Mouse (Mus musculus) ovary, adult 18-20 months (tissue): ENCODE measurements around the gene Ttc16.

ENCODE experiments used
- DNase-seq: peaks from one replicate; pipeline ENCODE4 v3.0.0; 2022; ENCODE audit warnings: low spot score, mixed read lengths

Gene Ttc16

DNA sequence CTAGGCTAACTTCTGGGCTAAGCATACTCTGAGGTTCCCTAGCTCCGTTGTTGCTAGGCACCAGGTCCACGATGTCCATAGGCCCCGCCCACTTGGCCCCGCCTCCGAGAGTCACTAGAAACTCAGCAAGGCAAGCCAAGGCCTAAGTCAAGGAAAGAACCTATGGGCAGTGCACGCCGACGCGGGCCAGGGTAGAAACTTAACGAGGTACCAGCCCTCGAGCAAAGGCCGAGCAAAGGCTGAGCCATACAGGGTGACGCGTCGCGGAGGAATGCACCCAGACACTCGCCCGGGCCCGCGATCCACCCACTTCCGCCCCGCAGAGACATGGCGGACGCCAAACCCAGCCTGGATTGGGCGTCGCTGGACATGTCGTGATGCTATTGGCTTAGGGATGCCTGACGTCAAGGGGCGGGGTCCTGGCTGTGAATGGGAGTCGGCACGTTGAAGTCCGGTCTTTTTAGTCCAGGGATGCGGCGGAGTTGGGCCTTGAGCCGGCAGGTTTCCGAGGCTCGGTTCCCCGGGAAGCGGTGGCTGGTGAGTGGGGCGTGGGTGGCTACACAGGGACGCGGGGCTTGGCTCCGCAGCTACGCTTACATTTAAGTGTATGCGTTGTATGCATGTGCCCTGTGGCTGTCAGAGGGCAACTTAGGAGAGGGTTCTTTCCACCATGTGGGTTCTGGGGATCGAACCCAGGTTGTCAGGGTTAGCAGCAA is at the start of gene Ttc16, which contains the start of gene Ptrh1:
TSS of gene Ttc16 (minus strand) at position 275 of the 716 bp plus-strand sequence.
TSS of gene Ptrh1 (plus strand) at position 428 of the 716 bp plus-strand sequence.
- peak; percentile 95 for DNase-seq

DNA sequence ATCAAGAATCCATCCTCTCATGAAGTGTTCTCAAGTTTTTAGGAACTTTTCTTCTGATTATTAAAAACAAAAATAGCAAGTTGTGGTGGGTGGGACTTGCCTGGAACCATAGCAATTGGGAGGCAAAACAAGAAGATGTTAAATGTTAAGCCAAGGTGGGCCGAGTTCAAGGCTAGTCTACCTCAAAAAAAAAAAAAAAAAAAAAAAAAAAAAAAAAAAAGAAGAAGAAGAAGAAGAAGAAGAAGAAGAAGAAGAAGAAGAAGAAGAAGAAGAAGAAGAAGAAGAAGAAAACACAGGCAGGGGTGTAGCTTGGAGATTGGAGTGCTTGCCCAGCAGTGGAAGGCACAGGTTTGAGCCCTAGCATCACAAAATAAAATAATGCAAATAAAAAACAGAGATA is 49.3 kb upstream of the Ttc16 start:
- DNase-seq, result no peak

DNA sequence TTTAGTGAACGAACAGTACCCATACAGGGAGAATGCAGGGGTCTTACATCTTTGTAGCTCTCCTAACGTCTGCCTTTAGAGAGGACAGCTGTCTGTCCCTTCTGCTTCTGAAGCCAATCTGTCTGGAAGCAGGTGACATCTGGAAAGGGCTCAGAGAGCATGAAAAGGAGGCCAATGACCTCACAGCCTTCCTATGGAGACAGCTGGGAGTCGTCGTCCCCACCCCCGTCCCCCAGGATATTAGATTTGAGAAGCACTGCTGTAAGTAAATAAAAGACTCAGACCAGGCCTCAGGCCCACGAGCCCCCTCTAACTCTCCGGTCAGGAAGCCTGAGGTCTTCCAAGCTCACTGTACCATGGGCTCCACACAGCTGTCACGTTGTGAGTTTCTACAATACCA is 48.7 kb upstream of the Ttc16 start:
- DNase-seq, result no peak

DNA sequence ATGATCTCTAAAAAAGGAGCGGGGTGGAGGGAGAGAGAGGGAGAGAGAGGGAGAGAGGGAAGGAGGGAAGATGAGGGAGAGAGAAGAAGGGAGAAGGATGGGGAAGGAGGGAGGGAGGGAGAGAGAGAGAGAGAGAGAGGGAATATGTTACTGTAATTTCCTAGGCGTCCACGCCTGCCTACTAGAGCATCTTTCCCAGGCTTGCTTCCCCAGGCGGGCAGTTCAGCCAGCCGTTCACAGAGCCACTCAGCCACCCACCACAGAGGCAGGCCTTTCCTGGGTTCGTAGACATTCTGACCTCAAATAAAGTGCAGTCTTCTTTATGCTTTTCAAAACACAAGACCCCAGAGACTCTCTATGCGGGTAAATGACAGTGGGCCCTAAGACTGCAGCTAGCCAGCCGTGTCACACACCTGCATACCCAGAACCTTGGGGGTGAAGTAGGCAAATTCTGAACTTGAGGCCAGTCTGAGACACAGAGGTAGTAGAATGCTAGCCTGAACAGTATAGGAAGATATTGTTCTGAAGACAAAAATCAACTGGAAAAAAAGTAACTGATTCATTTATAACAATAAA is 48.2 kb upstream of the Ttc16 start:
- no peak for DNase-seq

DNA sequence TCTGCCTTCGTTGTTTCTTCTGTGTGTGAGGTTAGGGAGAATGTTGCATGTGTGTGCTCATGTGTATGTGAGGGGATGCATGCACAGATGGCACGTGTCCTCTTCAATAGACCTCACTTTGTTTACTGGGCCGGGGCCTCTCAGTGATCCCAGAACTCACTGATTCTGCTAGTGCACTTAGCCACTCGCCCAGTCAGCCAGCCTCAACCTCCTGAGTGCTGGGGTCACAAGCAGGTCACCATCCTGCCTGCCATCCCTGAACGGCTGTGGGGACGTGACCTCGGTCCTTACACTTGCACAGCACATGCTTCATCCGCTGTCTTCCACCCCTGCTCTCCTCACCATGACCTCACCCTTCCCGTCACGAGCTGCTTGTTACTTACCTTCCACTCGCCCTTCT is 47.7 kb upstream of the Ttc16 start:
- DNase-seq, result no peak

DNA sequence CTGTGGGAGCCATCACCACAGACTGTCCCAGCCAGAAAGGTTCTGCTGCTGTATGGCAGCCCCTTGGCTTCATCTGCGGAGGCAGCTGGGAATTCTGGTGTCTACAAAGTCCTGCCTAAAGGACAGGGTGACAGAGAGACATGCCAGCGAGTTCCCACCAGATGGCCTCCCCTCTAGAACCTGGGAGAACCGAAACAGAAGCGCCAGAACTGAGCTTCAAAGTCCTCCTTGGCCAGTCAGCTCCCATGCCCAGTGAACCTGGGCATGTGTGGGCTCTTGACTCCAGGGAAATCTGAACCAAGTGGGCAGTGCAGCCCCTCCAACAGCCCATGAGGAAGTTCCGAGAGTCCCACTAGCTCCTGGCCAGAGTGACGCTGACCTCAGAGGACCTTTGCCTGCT is 47.2 kb upstream of the Ttc16 start:
- no peak for DNase-seq

DNA sequence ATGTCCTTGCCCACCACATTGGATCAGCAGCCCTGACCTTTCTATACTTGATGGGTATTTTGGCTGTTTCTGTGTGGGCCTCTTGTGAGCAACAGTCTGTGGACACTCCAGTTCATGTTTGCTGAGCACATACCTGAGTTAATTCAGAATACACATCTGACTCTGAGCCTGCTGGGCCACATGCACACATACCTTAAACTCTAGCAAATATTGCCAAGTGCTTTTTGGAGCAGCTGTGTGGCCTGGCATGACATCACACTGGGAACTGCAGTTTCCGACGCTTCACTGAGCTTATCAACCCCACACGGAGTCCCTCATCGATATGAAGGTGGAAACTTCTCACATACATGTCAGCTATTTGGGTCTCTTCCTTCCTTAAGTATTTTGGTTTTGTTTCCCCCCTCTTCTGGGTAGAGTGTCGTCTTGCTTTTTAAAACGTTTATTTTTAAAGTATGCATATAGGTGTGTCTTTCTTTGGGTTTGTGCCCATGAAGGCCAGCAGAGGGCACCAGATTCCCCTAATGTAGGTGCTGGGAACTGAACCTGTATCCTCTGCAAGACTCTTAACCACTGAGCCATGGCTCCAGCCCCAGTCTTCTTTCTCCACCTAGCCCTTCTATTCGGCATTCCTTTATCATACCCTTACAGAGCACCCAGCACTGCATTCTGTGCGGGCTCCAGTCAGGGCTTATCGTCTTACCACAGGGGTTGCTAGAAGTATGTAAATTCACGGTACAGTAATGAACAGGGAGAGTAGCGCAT is 45.8 kb upstream of the Ttc16 start:
- DNase-seq, result no peak

DNA sequence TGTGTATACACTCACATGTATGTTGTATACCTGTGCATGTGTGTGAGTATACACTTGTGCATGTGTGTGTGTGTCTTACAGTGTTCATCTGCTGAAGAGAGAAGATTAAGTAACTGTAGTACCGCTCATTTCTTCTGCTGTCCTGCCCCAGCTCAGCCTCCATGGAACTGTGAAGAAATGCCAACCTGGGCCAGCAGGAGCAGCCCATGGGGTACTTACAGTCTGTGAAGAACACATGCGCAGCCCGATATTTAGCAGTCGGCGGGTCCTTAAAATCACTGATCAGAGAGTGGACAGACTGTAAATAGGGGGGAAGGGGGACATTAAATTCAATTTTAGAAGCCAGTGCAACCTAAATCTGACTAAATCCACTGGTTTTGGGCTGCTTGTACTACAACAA is 42.8 kb upstream of the Ttc16 start:
- no peak for DNase-seq

DNA sequence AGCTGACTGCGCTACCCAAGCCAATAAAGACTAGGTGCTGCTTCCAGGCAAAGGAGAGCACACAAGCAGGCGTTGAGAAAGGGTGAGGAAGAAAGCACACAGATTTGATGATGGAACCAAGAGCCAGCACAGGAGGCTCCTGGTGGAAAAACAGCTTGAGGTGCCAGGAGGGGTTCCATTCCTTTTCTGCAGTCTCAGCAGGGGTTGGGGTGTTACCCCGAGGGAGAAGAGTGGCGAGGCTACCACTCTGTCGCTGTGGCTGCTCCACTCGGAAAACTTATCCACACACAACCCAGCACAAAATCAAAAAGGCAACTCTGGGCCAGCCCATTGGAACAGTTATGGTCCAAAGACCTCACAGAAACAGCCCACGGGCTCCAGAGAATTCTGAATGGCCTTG is 42.2 kb upstream of the Ttc16 start:
- no peak for DNase-seq

DNA sequence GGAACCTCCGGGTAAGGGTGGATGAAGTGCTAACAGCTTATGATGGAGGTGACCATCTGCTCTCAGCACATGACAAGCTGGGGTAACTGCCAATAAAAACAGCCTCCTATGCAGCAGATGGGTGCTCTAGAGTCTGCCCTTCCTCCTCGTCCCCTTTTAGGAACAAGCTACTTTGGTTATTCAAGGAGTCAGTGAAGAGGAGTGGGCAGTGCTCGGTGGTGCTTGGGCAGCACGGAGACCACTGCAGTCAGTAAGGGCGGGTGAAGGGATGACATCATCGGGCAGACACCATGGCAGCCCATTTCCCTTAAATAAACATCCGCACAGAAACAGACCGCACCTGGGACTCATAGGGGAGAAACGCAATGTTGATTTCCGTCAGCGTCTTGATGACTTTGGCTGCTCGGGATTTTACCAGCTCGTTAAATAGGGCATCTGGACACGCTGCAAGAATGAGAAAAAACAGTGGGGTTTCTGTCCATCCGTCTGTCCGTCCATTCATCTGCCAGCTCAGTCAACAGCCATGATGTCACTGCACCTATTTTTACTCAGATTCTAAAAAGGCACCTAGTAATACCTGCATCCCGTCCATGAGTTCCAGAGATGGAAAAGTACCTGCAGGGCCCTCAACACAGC is 41.6 kb upstream of the Ttc16 start:
- no peak for DNase-seq

DNA sequence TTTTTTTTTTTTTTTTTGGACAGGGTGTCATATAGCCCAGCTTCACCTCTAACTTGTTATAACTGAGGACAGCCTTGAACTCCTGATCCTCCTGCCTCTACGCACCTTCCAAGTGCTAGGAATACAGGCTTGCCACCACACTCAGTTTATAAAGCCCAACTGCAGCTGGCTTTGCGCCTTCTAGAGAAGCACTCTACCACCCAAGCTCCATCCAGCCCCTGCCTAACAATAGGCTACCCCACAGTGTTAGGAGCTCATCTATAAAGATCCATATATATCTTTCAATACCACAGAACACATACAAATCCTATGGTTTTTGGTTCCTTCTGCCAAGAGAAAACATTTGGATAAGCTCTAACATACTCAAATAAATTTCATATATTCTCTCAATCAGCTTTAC is 41.1 kb upstream of the Ttc16 start:
- no peak for DNase-seq

DNA sequence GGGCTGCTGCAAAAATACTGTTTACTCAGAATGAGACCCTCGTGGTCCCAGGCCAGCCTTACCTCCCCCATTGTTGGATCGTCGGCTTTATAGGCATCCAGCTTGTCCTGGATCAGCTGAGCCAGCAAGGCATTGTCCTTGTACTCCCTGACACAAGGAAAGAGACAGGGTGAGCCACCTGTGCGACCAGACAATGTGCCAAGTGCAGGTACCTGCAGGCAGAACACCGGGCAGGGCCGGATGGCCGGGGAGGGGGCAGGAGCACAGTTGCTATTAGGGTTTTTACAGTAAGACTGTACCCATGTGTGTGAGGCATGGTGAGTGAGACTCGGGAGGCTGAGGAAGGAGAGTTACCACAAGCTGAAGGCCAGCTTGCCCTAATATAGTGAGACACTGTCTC is 36.5 kb upstream of the Ttc16 start:
- no peak for DNase-seq

DNA sequence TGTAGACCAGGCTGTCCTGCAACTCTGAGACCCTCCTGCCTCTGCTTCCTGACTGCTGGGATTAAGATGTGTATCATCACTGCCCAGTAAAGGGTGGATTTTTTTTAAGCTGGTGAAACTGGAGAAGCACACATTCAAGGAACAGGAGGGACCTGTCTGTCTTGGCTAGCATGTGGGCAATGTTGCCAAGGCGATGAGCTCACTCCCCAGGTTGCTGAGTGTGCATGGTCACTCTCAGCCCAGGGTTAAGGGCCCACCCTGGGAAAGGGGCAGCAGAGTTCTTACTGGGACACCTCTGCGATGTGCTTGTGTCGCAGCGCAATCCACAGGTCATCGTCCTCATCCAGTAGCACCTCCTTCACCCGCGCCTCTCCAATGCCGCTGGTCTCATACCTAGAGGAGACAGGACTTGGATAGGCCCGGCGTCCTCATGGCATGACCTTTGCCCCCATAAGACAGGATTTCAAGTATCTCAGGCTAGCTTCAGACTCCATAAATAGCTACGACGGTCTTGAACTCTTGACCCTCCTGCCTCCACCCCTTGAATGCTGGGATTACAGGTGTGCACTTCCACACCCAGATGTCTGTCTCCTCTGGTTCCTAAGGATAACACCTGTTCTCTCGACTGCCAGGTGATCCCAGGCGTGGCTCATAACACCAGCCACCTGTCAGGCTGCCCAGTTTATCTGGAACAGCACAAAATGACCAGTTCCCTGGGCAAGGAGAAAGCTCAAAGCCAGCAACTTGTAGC is 33.6 kb upstream of the Ttc16 start:
- DNase-seq, result no peak

DNA sequence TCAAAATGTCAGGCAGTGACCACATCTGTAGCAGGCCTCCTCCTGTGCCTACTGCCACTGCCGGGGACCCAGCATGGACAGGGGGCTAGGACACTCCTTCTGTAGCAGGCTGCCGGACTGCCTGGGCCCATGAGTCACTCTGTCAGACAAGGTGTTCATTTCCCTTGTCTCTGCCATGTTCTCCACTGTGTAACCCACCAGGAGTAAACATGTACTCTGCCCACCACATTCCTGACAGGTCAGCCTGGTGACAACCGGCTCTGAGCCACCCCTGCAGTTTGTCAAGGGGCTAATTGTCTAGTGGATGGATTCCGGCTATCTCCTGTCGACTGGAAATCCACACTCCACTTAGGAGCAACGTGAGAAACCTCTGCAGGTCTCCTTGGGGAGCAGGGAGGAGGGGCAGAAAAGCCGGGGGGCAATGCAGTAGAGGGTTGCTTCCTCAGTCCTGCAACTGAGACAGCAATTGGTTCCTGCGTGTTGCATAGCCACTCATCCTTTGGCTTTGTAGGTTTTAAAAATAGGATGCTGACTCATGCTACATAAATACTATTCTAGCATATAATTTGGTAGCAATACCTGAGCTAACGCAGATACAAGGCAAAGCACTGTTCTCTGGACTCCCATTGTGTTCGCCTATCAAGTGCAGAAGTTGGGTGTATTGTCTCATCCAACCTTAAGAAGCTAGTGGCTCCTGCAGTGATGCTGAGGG is 23.0 kb upstream of the Ttc16 start:
- DNase-seq, result no peak

DNA sequence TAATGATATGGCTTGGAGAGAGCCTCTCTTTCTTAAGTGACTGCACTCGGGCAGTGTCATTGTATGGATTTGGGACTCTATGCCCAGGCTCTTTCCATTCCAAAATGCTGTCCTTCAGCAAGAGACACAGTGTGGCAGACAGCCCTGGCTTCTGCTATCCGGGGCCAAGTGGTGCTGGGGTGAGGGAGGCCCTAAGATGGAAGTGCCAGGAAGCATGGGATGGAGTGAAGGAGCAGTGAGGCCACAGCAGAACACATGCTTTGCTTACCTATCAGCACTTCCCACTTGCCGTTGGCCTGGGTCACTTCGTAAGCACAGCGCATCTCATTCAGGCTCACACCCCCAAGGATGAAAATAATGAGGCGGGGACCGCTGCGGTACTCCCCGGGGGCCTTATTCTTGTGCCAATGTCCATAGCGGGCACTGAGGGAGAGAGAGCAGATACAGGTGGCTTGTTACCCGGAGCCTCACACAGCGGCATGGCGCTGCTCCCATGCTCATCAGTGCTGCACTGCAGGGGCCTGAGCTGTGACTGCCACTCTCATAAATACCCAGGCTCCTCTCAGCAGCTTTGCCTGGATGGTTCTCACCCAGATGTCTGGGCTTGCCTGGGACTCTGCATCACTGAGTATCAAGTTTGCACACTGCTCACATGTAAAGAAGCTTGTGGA is 20.4 kb upstream of the Ttc16 start:
- DNase-seq, result no peak

DNA sequence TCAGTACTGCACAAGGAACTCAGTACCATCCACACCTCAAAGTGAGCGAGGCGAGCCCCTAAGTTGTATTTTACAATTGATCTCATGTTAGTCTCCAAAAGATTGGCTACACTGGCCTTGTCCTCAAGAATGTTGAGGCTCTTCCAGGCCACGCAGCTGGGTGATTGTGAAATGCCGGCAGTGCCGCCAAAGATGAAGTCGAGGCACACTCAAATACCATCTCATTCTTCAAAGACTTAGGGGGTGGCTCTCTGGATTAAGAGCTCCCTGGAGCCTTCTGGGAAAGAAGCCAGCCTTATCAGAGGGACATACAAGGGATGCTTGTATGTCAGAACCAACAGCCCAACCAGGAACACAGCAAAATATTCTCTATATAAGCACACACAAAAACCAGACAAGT is 15.9 kb upstream of the Ttc16 start:
- no peak for DNase-seq

DNA sequence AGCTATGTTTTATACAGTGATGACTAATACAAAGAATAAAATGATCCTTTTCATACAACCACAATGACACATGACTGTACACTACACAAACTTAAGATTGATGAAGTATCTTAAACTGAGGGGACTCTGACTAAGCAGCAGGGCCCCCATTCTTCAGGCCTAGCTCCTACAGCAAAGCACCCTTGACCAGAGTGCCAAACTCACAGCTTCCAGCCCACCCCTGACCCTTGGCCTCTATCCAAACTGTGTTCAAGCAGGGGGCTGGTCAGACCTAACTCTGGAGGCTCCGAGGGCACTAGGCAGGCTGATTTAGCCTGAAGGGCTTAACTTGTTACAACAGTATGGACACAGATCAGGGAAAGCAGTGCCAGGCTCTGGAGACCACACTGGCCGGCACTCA is 13.1 kb upstream of the Ttc16 start:
- no peak for DNase-seq

DNA sequence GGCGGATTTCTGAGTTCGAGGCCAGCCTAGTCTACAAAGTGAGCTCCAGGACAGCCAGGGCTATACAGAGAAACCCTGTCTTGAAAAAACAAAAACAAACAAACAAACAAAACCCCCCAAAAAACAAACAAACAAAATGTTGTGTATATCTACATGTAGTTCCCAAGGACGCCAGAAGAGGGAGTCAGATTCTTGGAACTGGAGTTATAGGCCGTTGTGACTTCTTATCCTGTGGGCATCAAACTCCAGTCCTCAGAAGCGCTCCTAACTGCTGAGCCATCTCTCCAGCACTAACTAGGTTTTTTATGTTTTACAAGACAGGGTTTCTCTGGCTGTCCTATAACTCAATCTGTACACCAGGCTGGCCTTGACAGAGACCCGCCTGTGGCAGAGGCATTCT is 11.7 kb upstream of the Ttc16 start:
- DNase-seq, result no peak

DNA sequence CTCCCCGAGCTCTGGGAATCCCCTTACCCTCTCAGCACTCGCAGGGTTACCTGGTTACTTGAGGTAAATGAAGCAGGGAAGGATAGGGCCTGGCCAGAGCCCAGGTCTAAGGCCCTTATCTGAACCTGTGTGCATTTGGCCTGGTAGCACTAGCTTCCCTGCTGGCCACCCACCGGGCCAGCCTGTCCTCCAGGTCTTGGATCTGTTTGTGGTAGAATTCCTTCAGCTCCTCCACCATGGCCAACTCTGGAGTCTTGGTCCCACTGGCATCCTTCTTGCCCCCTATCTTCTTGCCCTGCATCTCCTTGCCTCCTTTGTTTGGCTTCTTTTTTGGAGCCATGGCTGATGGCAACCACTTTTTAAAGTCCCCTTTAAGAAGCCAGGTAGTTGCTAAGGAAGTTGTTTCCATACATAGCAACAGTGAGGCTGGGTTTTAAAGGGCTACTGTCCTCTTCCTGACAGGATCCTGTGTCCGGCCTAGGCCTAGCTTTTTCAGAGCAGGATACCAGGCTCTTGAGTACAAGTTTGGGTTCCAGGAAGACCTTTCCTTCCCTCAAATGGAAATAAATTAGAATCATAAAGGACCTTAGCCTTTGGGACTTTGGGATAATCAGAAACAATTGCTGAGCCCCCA is 8.7 kb upstream of the Ttc16 start, which contains the start of gene Cfap157:
TSS of gene Cfap157 (minus strand) at position 381 of the 634 bp plus-strand sequence.
- DNase-seq, result no peak

DNA sequence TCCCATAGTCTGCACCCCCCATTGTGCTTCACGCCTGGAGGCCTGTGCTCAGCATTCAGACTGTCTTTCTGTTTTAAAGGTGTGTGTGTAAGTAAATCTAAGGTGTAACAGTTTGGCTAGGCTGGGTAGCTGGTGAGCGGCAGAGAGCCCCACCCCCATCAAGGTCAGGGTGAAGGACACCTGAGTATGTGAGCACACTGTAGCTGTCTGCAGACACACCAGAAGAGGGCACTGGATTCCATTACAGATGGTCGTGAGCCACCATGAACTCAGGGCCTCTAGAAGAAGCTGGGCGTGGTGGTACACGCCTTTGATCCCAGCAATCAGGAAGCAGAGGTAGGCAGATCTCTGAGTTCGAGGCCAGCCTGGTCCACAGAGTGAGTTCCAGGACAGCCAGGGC is 6.3 kb upstream of the Ttc16 start:
- DNase-seq, result no peak
